Mouse (Mus musculus) left cerebral cortex, adult 2 months (tissue): ENCODE measurements around the gene Fhl2. TPM values are rescaled to one million over a fixed set of nuclear protein-coding genes. Genes with fewer than 3 reads are reported as not detected.

Source experiments
- DNase-seq, 2 experiments: peaks; one replicate each; pipeline ENCODE4 v3.0.0; 2021 to 2022; ENCODE audit warnings: low spot score in 2 of 2, mixed read lengths in 1 of 2; ENCODE audit errors: extremely low spot score in 1 of 2
- H3K27ac ChIP-seq: fragments of 200-600 bp; 2 replicates; pipeline ENCODE4 v1.8.1; 2022
- H3K4me3 ChIP-seq: fragments of 200-600 bp; 2 replicates; pipeline ENCODE4 v1.8.1; 2022
- CTCF ChIP-seq: fragments of 200-600 bp; IDR thresholded peaks from 2 replicates; pipeline ENCODE4 v1.8.1; 2022; ENCODE audit warnings: antibody characterized with exemption, mild to moderate bottlenecking, moderate library complexity
- intact Hi-C: fragments of 180-260 bp; cut with DNase I; formaldehyde crosslinking; loops from one replicate; pipeline ENCODE4 v1.15.1; 2025
- total RNA-seq, 2 experiments: library from RNA; stranded (reverse); gene quantifications; 2 replicates each; pipeline ENCODE4 v1.2.3; 2021

Fhl2 gene
- total RNA-seq, 2 experiments from 2014 or later = 56.3 to 62.8 TPM

GRCm38 (mm10) chr1:43091306-43092055 is 105.3 kb downstream of the Fhl2 start:
- H3K27ac ChIP-seq = peak overlapping the region; percentile 91
- intact Hi-C loops = no loop called here
- peak overlapping the region; percentile 94 for H3K4me3 ChIP-seq
- TF ChIP-seq CTCF = no peak
- no peak for DNase-seq

- intact Hi-C loops = no loop called here
- DNase-seq = no peak
- no peak for TF ChIP-seq CTCF
- Histone ChIP-seq H3K27ac (0 out of 2 replicates have a peak overlapping the region, but pooled peaks have one; percentile 3), H3K4me3 (no peak overlapping the region)
Measured at GRCm38 (mm10) chr1:43090418-43090817, 106.4 kb downstream of the Fhl2 start.

- TF ChIP-seq CTCF = no peak
- DNase-seq = no peak
- Histone ChIP-seq H3K27ac (no peak overlapping the region), H3K4me3 (no peak overlapping the region)
- intact Hi-C loops = no loop called here
Measured at GRCm38 (mm10) chr1:43082946-43083345, 113.8 kb downstream of the Fhl2 start.

- no peak for TF ChIP-seq CTCF
- DNase-seq = no peak
- H3K27ac ChIP-seq = no peak overlapping the region
- intact Hi-C loops = no loop called here
- no peak overlapping the region for H3K4me3 ChIP-seq
Measured at GRCm38 (mm10) chr1:43078124-43078523, 118.7 kb downstream of the Fhl2 start.

- TF ChIP-seq CTCF = no peak
Measured at GRCm38 (mm10) chr1:43074791-43075190, 122.0 kb downstream of the Fhl2 start.

More at GRCm38 (mm10) chr1:43074791-43075190, 122.0 kb downstream of the Fhl2 start:
- DNase-seq = no peak
- intact Hi-C loops = no loop called here
- H3K27ac ChIP-seq = no peak overlapping the region
- no peak overlapping the region for H3K4me3 ChIP-seq

Other genes with a start within 250 kb of the Fhl2 start
- 10 to 100 TPM; 17.7 TPM for gene Gpr45, start 244.1 kb downstream of the Fhl2 start, total RNA-seq
- 10 to 100 TPM; 39.3 to 43.4 TPM for gene Tgfbrap1, start 98.3 kb downstream of the Fhl2 start, total RNA-seq
- 10 to 100 TPM; 22.7 to 26.0 TPM for gene AI597479, start 98.3 kb downstream of the Fhl2 start, total RNA-seq
- gene Nck2, start 247.6 kb upstream of the Fhl2 start, total RNA-seq = 10 to 100 TPM; 38.3 to 38.7 TPM